Mouse (Mus musculus): ENCODE measurements around the gene Pgs1. TPM values are rescaled to one million over a fixed set of nuclear protein-coding genes. Genes with fewer than 3 reads are reported as not detected.

The Pgs1 gene
- polyA plus RNA-seq (2015; fragmentation: Nextera tagmentation; extraction: Ambion mirVana), result 14.6 and 17.6 TPM in 2 replicates

DNA sequence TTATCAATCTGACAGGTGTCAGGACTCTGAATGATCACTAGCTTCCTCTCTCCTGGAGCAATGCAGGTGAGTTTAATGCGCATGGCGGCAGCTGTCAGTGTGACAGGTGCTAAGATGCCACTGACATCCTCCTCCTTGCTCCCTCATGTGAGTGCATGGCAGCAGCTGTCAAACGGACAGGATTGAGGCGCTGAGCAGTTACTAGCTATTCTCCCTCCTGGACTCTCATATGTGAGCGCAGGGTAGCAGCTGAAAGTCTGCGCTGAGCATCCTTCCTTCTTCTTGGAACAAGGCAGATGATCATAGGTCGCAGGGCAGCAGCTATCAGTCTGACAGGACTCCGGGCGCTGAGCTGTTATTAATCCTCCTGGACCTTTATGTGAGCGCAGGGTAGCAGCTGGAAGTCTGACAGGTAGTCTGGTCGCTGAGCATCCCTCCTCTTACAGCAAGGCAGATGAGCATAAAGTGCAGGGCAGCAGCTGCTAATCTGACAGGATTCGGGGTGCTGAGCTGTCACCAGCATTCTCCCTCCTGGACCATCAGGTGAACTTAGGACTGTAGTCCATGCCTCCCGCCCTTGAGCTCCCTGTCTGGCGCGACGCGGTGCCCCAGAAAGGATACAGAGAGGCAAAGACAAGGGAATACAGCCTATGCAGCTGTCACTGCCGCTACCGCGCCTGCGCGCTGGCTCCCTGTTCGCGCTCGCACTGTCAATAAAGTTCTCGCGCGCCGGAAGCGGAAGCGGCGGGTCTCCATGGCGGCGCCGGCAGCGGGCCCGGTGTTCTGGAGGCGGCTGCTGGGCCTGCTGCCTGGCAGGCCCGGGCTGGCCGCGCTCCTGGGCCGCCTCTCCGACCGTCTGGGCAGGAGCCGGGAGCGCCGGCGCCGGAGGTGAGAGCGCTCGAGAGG lies at the start of gene Pgs1:
Gene Pgs1 (plus strand): TSS at position 167 of the 906 bp plus-strand sequence.
- Histone ChIP-seq H3K4me2 (peak within 1 kb of the TSS; percentile 94), H3K4me1 (replicated peaks) (peaks cover 52% of the 10 kb centered on the region), H3K36me3 (replicated peaks) (no peaks in the 10 kb centered on the region), H3K9me3 (replicated peaks) (no peaks in the 10 kb centered on the region), H3K9ac (peak within 1 kb of the TSS; percentile 87), H3K27me3 (peaks cover 5% of the 10 kb centered on the region; the same call in 1 of the 2 replicates), H3K27ac (replicated peaks) (peak within 1 kb of the TSS; percentile 81), H3K4me3 (replicated peaks) (peak within 1 kb of the TSS; percentile 84)
- ATAC-seq (ENCODE audit: insufficient read depth), result peak; percentile 84
- WGBS (ENCODE audit: insufficient replicate concordance), result 6% methylated on average over 51 of the region's 51 CpGs

- WGBS (ENCODE audit: insufficient replicate concordance), result 50% methylated on average over 4 of the region's 4 CpGs
- Histone ChIP-seq H3K4me2 (no peak overlapping the region), H3K9ac (no peak overlapping the region), H3K36me3 (replicated peaks) (no peaks in the 10 kb centered on the region), H3K27ac (replicated peaks) (no peak overlapping the region), H3K4me3 (replicated peaks) (no peak overlapping the region), H3K4me1 (replicated peaks) (peaks cover 31% of the 10 kb centered on the region), H3K9me3 (replicated peaks) (no peaks in the 10 kb centered on the region), H3K27me3 (peaks cover 50% of the 10 kb centered on the region)
- no peak for ATAC-seq (ENCODE audit: insufficient read depth)
These were observed 46.9 kb upstream of the Pgs1 start for GRCm38 (mm10) chr11:117939004-117939730.

- H3K27me3 ChIP-seq, result peaks cover 44% of the 10 kb centered on the region
- no peak overlapping the region for H3K4me2 ChIP-seq
- H3K4me1 ChIP-seq (replicated peaks), result peaks cover 25% of the 10 kb centered on the region
- H3K4me3 ChIP-seq (replicated peaks), result no peak overlapping the region
- 13% methylated on average over 7 of the region's 7 CpGs for WGBS (ENCODE audit: insufficient replicate concordance)
- H3K27ac ChIP-seq (replicated peaks), result no peak overlapping the region
- H3K36me3 ChIP-seq (replicated peaks), result no peaks in the 10 kb centered on the region
- H3K9me3 ChIP-seq (replicated peaks), result no peaks in the 10 kb centered on the region
- no peak overlapping the region for H3K9ac ChIP-seq
- peak; percentile 19; the same call in 1 of the 2 replicates for ATAC-seq (ENCODE audit: insufficient read depth)
These were observed 46.3 kb upstream of the Pgs1 start for GRCm38 (mm10) chr11:117939741-117940285.

DNA sequence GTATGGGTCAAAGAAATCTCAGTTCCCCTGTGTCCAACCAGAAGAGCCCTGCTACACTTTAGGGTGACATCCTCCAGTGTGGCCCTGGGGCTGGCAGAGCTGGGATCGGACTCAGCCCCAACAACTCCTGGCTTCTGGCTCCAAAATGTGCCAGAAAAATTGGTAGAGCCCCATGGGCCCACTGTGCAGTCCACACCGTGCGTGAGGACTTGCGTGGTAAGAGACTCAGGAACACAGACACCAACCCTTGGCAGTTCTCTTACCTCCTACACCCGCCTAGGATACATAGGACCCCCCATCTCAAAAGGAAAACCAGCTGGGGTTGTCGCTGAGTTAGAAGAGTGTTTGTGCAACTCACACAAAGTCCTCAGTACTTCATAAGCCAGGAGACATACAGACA lies 45.2 kb upstream of the Pgs1 start:
- no peaks in the 10 kb centered on the region for H3K9me3 ChIP-seq (replicated peaks)
- WGBS (ENCODE audit: insufficient replicate concordance), result 70% methylated on average over 6 of the region's 6 CpGs
- no peak overlapping the region for H3K9ac ChIP-seq
- H3K4me3 ChIP-seq (replicated peaks), result no peak overlapping the region
- H3K4me2 ChIP-seq, result no peak overlapping the region
- no peaks in the 10 kb centered on the region for H3K36me3 ChIP-seq (replicated peaks)
- H3K4me1 ChIP-seq (replicated peaks), result peaks cover 20% of the 10 kb centered on the region
- ATAC-seq (ENCODE audit: insufficient read depth), result no peak
- H3K27ac ChIP-seq (replicated peaks), result no peak overlapping the region
- peaks cover 47% of the 10 kb centered on the region for H3K27me3 ChIP-seq

- no peaks in the 10 kb centered on the region for H3K36me3 ChIP-seq (replicated peaks)
- no peak overlapping the region for H3K27ac ChIP-seq (replicated peaks)
These were observed 44.7 kb upstream of the Pgs1 start for GRCm38 (mm10) chr11:117941325-117941834.

DNA sequence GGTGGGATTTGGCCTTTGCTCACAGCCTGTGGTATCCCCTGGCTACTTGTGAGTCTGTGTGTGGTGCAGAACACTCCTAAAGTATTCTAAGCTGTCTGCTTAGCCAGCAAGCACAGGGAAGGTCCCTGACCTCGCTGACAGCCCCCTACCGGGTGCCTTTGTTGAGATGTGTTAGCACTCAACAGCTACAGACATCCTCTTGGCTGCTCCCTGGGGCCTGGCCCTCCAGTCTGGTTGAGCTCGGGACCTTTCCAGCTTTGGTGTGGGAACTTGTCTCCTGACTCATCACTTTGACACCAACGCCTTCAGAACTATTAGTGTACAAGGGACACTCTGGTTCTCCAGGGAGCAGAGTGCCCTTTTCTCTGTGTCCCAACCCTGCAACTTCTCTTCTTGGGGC lies 44.2 kb upstream of the Pgs1 start:
- H3K4me2 ChIP-seq, result no peak overlapping the region
- H3K9ac ChIP-seq, result no peak overlapping the region
- peaks cover 14% of the 10 kb centered on the region for H3K4me1 ChIP-seq (replicated peaks)
- 54% methylated on average over 4 of the region's 4 CpGs for WGBS (ENCODE audit: insufficient replicate concordance)
- H3K36me3 ChIP-seq (replicated peaks), result no peaks in the 10 kb centered on the region
- no peak overlapping the region for H3K27ac ChIP-seq (replicated peaks)
- no peak for ATAC-seq (ENCODE audit: insufficient read depth)
- H3K9me3 ChIP-seq (replicated peaks), result no peaks in the 10 kb centered on the region
- H3K27me3 ChIP-seq, result peaks cover 48% of the 10 kb centered on the region
- H3K4me3 ChIP-seq (replicated peaks), result no peak overlapping the region

More at GRCm38 (mm10) chr11:117941325-117941834, 44.7 kb upstream of the Pgs1 start:
- Histone ChIP-seq H3K27me3 (peaks cover 47% of the 10 kb centered on the region), H3K9ac (no peak overlapping the region), H3K4me1 (replicated peaks) (peaks cover 16% of the 10 kb centered on the region), H3K4me2 (no peak overlapping the region), H3K4me3 (replicated peaks) (no peak overlapping the region), H3K9me3 (replicated peaks) (no peaks in the 10 kb centered on the region)
- ATAC-seq (ENCODE audit: insufficient read depth), result no peak
- 52% methylated on average over 8 of the region's 8 CpGs for WGBS (ENCODE audit: insufficient replicate concordance)

GRCm38 (mm10) chr11:117946195-117946979 lies 39.7 kb upstream of the Pgs1 start:
- Histone ChIP-seq H3K27ac (replicated peaks) (no peak overlapping the region), H3K9me3 (replicated peaks) (no peaks in the 10 kb centered on the region), H3K36me3 (replicated peaks) (no peaks in the 10 kb centered on the region), H3K4me1 (replicated peaks) (peaks cover 25% of the 10 kb centered on the region), H3K9ac (no peak overlapping the region), H3K4me3 (replicated peaks) (no peak overlapping the region), H3K27me3 (peaks cover 58% of the 10 kb centered on the region), H3K4me2 (peak overlapping the region; percentile 15; the same call in 1 of the 2 replicates)
- 38% methylated on average over 11 of the region's 11 CpGs for WGBS (ENCODE audit: insufficient replicate concordance)
- no peak for ATAC-seq (ENCODE audit: insufficient read depth)

DNA sequence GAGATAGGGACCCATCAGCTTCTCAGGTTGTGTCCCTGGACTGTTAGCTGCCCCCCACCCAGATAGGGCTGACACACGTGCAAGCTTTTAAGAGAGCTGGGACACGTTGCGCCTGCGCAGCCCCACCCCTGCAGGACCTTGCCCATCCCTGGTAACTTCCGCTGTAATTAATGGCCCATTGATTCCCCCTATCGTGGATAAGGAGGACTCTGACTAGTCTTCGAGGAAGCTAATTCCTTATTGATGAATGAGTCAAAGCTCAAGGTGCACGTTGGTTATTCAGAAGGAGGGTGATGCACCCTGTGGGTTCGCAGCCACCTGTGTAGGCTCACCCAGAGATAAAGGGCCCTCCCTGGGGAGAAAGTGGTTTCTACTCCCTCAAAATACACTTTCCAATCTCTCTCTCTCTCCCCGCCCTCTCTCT lies 39.1 kb upstream of the Pgs1 start:
- 43% methylated on average over 10 of the region's 10 CpGs for WGBS (ENCODE audit: insufficient replicate concordance)
- H3K4me2 ChIP-seq, result peak overlapping the region; percentile 15; the same call in 1 of the 2 replicates
- H3K36me3 ChIP-seq (replicated peaks), result no peaks in the 10 kb centered on the region
- no peaks in the 10 kb centered on the region for H3K9me3 ChIP-seq (replicated peaks)
- no peak for ATAC-seq (ENCODE audit: insufficient read depth)
- H3K9ac ChIP-seq, result no peak overlapping the region
- peaks cover 61% of the 10 kb centered on the region for H3K27me3 ChIP-seq
- H3K27ac ChIP-seq (replicated peaks), result no peak overlapping the region
- H3K4me3 ChIP-seq (replicated peaks), result no peak overlapping the region
- peaks cover 22% of the 10 kb centered on the region for H3K4me1 ChIP-seq (replicated peaks)

DNA sequence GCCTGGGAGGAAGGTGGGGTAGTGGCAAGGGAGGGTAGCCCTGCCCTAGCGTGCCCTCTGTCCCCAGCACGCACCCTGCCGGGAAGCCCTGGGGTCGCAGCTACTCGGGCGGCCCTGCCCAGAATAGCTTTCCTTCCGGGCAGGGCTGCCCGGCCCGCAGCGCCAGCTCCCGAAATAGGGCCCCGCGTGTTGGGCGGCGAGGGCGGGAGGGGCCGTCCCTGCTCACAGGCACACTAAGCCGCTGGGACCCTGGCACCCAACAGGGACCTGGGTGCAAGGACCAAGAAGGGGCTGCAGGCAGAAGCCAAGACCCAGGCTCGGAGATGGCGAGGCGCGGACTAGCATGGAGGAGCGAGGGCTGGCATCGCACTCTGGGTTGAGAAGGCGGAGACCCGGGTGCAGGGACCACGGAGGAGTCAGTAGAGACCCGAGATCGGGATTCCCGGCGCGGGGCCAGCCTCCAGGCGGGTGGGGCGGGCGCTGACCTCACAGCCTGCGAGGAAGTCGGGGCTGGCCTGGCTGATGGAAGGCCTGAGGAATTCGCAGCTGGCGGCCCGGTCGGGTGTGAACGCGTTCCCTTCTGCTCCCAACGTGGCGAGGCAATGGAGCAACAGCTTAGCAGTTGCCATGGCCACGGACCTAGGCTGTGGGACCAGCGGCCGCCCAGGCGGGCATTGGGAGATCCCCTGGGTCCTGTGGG lies 36.5 kb upstream of the Pgs1 start:
- Histone ChIP-seq H3K4me2 (peak overlapping the region; percentile 65), H3K4me1 (replicated peaks) (peaks cover 22% of the 10 kb centered on the region), H3K27ac (replicated peaks) (no peak overlapping the region), H3K4me3 (replicated peaks) (peak overlapping the region; percentile 34), H3K9me3 (replicated peaks) (no peaks in the 10 kb centered on the region), H3K9ac (peak overlapping the region; percentile 27; the same call in 1 of the 2 replicates), H3K27me3 (peaks cover 72% of the 10 kb centered on the region), H3K36me3 (replicated peaks) (no peaks in the 10 kb centered on the region)
- ATAC-seq (ENCODE audit: insufficient read depth), result 0 out of 2 replicates have a peak, but pooled peaks have one; percentile 36
- 6% methylated on average over 49 of the region's 49 CpGs for WGBS (ENCODE audit: insufficient replicate concordance)

DNA sequence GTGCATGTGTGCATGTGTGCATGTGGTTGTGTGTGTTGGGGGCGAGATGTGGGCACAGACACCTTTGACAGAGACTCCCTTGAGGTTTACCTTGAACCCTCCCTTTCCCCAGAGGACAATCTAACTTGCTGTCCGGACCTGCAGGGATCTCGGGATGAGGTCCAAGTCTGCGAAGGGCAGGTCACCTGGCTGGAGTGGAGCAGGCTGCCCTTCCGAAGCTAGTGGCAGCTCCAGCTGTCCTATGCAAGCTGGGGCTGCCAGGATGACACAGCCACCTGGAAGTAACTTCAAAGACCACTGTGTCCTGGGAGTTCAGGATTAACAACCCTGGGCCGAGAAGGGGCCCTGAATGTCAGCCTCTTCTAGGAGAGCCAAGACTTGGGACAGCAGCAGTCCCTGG lies 34.7 kb upstream of the Pgs1 start:
- Histone ChIP-seq H3K9me3 (replicated peaks) (no peaks in the 10 kb centered on the region), H3K4me3 (replicated peaks) (no peak overlapping the region), H3K4me1 (replicated peaks) (peaks cover 16% of the 10 kb centered on the region), H3K4me2 (no peak overlapping the region), H3K27me3 (peaks cover 66% of the 10 kb centered on the region), H3K36me3 (replicated peaks) (no peaks in the 10 kb centered on the region), H3K9ac (no peak overlapping the region), H3K27ac (replicated peaks) (no peak overlapping the region)
- 68% methylated on average over 6 of the region's 6 CpGs for WGBS (ENCODE audit: insufficient replicate concordance)
- ATAC-seq (ENCODE audit: insufficient read depth), result no peak

Measured in liver, embryonic 15.5 days (tissue).